Mouse (Mus musculus) hematopoietic stem cell, adult 5-6 weeks (primary cell): ENCODE data around the gene Lactbl1. TPM values are rescaled to one million over a fixed set of nuclear protein-coding genes. Genes with fewer than 3 reads are reported as not detected.

Experiments used
- ATAC-seq, 2 experiments: fragments of 125-278 bp in 1 of 2; replicated peaks in 1 of 2; 2 replicates each; pipeline ENCODE4 v1.8.0; 2016 to 2017; ENCODE audit warnings: inconsistent platforms in 2 of 2, mild to moderate bottlenecking in 2 of 2, moderate number of reproducible peaks in 2 of 2, low read depth in 1 of 2, moderate TSS enrichment in 1 of 2; ENCODE audit not compliant: low FRiP score in 2 of 2, poor library complexity in 2 of 2, severe bottlenecking in 2 of 2, insufficient read depth in 1 of 2, low TSS enrichment in 1 of 2
- total RNA-seq: library from RNA; stranded (forward); fragments of 172-1452, 232-1000 nt; gene quantifications from 2 replicates; pipeline ENCODE4 v1.2.3, GENCODE M21; 2017

Gene Lactbl1
- total RNA-seq, 1 experiment from 2014 or later, result 0.35 TPM

DNA sequence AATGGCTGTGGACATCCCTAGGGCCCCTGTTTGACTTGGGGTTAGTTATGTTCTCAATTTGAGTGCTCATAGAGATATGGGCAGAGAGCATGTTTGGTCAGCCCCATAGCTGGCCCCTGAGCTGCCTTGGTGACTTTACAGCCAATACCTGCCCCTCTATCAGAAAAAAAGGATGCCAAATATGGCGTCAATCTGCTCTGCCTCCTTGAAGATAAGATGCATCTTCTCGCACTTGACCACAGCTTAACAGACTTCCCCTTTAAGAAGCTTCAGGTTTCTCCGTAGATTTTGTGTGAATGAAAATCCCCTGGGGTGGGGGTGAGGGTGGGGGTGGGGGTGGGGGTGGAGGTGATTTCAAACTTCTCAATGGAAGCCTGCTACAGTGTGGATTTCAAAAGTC lies 35.5 kb downstream of the Lactbl1 start:
- ATAC-seq, result no peak

DNA sequence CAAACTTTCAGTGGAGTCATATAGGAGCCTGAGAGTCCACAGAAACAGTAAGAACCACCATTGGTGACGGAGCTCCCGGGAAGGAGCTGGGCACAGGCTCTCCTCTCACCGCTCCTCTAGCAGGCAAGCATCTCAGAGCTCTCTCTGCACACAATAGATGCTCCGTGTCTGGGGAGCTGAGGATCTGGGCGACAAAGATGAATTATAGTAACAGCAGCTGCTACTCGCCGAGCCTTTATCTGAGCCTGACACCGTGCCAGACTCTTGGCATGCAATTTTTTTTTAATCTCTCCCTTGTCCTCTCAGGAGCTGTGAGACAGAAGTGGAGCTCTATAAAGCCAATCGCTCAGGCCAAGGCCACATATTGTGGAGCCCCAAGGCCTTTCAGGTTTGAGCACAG lies 42.6 kb downstream of the Lactbl1 start:
- no peak for ATAC-seq

- no peak for ATAC-seq
Observed at GRCm38 (mm10) chr4:136666002-136666401, 43.6 kb downstream of the Lactbl1 start.

GRCm38 (mm10) chr4:136667757-136668156 lies 45.3 kb downstream of the Lactbl1 start:
- ATAC-seq, result no peak

- ATAC-seq, result no peak
Observed at GRCm38 (mm10) chr4:136672335-136673090, 50.1 kb downstream of the Lactbl1 start.

- no peak for ATAC-seq
Observed at GRCm38 (mm10) chr4:136675439-136675838, 53.0 kb downstream of the Lactbl1 start.

DNA sequence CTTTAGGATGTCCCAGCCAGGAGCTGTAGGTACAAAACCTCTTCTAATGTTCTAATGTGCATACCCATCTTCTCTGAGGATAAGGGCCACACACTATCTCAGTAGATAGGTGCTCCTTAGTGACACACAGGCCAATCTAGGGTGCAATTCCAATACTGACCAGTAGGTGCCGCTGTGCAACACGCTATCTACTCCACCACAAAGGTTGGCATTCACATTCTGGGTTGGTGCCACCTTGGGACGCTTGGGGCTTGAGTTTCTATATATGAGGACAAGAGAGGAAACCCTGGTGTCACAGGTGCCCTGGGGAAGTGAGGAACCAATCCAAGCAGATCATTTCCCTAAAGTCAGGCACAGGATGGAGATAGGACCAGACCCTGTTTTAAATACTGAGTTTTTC lies 56.1 kb downstream of the Lactbl1 start:
- peak; percentile 77 to 90; a peak in 3 of 4 replicates for ATAC-seq

DNA sequence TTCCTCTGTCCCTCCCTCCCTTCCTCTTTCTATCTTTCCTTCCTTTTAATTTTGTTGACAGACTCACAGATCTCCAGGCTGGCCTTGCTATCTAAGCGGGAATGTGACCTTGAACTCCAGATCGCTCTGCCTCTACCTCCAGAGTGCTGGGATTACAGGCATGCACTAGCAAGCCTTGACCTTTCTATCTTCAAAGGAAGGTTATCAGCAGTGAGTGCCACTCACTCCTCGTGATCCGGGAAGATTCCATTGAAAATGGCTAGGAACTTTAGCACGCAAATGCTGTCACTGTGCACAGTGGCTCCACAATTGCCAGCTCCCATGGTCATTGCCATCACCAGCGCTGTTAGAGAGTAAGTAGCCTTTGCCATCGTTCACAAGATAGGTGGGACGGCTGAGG lies 56.8 kb downstream of the Lactbl1 start:
- no peak for ATAC-seq

DNA sequence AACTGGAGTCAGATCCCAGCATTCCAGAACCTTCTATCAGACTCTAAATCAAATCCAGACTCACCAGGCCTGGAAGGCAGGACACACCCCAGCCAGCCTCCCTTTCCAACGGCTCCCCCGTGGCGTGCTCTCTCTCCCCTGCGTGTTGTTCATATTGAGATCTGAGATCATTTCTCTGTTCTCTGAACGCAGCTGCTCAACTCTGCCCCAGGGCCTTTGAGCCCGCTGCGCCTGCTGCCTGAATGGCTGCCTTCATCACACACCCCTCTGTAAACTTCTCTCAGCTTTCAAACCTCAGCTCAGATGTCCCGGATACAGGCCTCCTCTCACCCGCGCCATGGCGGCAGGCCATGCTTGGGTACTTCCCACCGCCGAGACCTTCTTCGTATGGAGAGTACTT lies 58.2 kb downstream of the Lactbl1 start:
- no peak for ATAC-seq

DNA sequence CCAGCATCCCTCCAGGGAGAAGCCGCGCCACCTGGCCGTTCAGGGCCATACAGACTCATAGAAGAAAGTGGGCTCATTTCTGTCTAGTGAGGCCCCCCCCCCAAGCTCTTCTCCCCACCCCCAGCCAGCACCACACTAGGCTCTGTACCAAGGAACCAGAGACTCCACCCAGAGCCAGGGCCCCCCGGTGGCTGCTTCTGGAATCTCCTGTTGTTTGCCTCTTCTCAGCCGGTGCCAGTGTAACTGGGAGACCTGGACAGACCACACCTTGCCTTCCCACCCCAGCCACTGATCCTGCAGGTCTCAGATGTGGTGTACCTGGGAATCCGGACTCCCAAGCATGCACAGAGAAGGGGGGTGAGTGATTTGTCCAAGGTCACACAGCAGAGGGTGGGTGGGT lies 62.1 kb downstream of the Lactbl1 start:
- no peak for ATAC-seq

GRCm38 (mm10) chr4:136685431-136685869 lies 63.0 kb downstream of the Lactbl1 start:
- ATAC-seq, result no peak

DNA sequence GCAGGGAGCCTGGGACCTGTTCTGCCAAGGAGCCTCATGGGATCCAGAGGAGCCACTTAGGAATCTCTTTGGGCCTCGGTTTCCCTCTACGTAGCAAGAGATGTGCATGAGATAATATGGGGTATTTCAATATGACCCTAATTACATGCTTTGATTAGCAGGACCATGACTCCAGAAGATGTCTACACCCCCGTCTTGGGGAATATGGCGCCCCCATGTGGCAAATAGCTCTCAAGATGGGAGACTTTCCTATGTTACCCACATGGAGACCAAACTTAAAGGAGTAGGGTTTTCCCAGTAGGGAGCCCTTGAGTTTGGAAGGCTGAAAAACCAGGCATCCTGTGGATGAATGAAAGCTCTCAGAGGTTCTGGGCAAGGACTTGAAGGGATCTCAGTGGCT lies 65.7 kb downstream of the Lactbl1 start:
- ATAC-seq, result no peak

Other genes starting within 250 kb of the Lactbl1 start
- gene Htr1d, start 199.1 kb upstream of the Lactbl1 start, total RNA-seq, result not detected in 2 replicates
- gene 6030445D17Rik, start 160.4 kb upstream of the Lactbl1 start, total RNA-seq, result 1.6 TPM in 1 of 2 replicates, not detected in the other
- 7.6 and 8.9 TPM in 2 replicates for gene Luzp1, start 152.9 kb upstream of the Lactbl1 start, total RNA-seq
- 122 and 124 TPM in 2 replicates for gene Kdm1a, start 19.9 kb upstream of the Lactbl1 start, total RNA-seq
- not detected in 2 replicates for gene Tex46, start 12.2 kb upstream of the Lactbl1 start, total RNA-seq
- 3.9 and 7.2 TPM in 2 replicates for gene Ephb2, start 213.4 kb downstream of the Lactbl1 start, total RNA-seq